Mouse (Mus musculus) lung, postnatal 0 days (tissue): ENCODE measurements around the gene Insl6.

Experiments used
- CTCF ChIP-seq: IDR thresholded peaks from 2 replicates; pipeline ENCODE4 v1.5.1; 2016; ENCODE audit warnings: antibody characterized with exemption, mild to moderate bottlenecking
- EP300 ChIP-seq: IDR thresholded peaks from 2 replicates; pipeline ENCODE4 v1.6.1; 2016; ENCODE audit warnings: antibody characterized with exemption, mild to moderate bottlenecking, control low read depth

DNA sequence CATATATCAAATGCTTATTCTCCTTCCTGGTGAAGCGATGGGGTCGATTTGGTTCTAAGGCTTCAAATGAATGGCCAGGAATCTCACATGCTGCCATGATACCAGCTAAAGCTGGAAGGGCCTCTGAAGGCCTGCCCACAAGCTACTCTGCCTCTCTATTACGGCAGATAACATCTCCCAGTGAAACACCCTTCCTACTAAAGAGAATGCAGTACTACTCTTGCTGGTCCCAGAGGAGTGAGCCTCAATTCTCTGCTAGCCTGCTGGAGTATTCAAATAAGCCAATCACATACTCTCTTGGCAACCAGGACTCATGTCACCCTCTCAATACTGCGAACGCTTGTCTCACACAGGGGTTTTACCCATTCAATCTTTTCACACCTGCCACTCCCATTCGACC, 17.1 kb upstream of the Insl6 start:
- TF ChIP-seq EP300 (no peak), CTCF (no peak)
